ENCODE assay signal across 8 mouse cellular contexts in the genomic region with DNA sequence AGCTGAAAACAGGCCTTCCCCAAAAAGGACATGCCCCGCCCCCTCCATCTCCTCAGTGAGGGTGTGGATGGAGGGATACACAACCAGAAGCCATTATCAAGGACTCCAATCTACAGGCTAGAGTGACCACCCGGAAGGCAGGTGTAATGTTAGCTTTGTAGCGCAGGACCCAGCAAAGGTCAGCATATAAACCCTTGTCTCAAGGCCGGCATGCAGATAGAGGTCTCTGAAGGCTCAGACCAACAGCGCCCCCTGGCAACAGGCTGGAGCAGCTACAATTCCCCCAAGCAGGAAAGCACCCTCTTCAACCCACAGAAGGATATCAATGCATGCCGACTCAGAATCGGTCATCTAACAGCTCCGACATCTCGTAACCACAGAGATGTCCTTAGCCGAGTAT.
DNase-seq lines count a peak whose midpoint lies in the region; ATAC-seq and TF ChIP-seq lines count a peak whose summit lies in the region.

No protein-coding gene starts in this region.

- H3K27me3 ChIP-seq in forebrain, embryonic 11.5 days (ENCODE audit: control insufficient read depth, insufficient read depth, low read length), result no peaks in the 10 kb centered on the region
- no peaks in the 10 kb centered on the region for H3K27me3 ChIP-seq in forebrain, embryonic 12.5 days
- H3K27me3 ChIP-seq in thymus, adult 2 months (ENCODE audit: control insufficient read depth, insufficient read depth, low read length), result no peaks in the 10 kb centered on the region
- H3K27me3 ChIP-seq in kidney, embryonic 14.5 days (ENCODE audit: control insufficient read depth, insufficient read depth, low read length), result no peaks in the 10 kb centered on the region
- no peaks in the 10 kb centered on the region for H3K27me3 ChIP-seq in testis, adult 2 months (ENCODE audit: control insufficient read depth, insufficient read depth, low read length)

- no peak overlapping the region for H3K4me2 ChIP-seq in forebrain, embryonic 11.5 days (ENCODE audit: low read depth, low read length, severe bottlenecking)
- no peak overlapping the region for H3K4me2 ChIP-seq in forebrain, embryonic 12.5 days
- no peak overlapping the region for H3K4me2 ChIP-seq in kidney, embryonic 14.5 days (replicated peaks; ENCODE audit: low read depth, low read length)

- no peak overlapping the region for H3K27ac ChIP-seq in forebrain, embryonic 11.5 days (ENCODE audit: low read depth, low read length)
- H3K27ac ChIP-seq in forebrain, embryonic 12.5 days, result no peak overlapping the region
- no peak overlapping the region for H3K27ac ChIP-seq in thymus, adult 2 months (ENCODE audit: control insufficient read depth, insufficient read depth, low read length)
- no peak overlapping the region for H3K27ac ChIP-seq in kidney, embryonic 14.5 days (ENCODE audit: low read depth, low read length)
- H3K27ac ChIP-seq in testis, adult 2 months (ENCODE audit: control insufficient read depth, insufficient read depth, low read depth, low read length), result no peak overlapping the region

- TF ChIP-seq POLR2A in thymus, adult 2 months (IDR thresholded peaks at IDR 0.05; ENCODE audit: control insufficient read depth, extremely low read depth, insufficient read depth, low read length, poor library complexity), result no peak
- no peak for TF ChIP-seq POLR2A in testis, adult 2 months (IDR thresholded peaks at IDR 0.05; ENCODE audit: control insufficient read depth, low read depth, low read length)

- peak; percentile 67; the same call in 1 of the 2 replicates for TF ChIP-seq CTCF in thymus, adult 2 months (IDR thresholded peaks at IDR 0.05; ENCODE audit: borderline replicate concordance, control insufficient read depth, extremely low read depth, insufficient read depth, low read length, poor library complexity)
- TF ChIP-seq CTCF in testis, adult 2 months (IDR thresholded peaks at IDR 0.05; ENCODE audit: control insufficient read depth, insufficient read depth, insufficient replicate concordance, low read depth, low read length), result peak; percentile 71; the same call in 1 of the 2 replicates

- peak; percentile 74 for DNase-seq in forebrain, embryonic 11.5 days (ENCODE audit: low spot score)
- DNase-seq in thymus, adult 2 months, result peak; percentile 30
- DNase-seq in thymus, adult 18-20 months, result no peak
- peak; percentile 49 to 60 for DNase-seq in cerebellum, postnatal 36 days
- DNase-seq in lung, postnatal 4 days, result peak; percentile 59 to 72

- H3K9ac ChIP-seq in forebrain, embryonic 11.5 days (ENCODE audit: low read length), result no peak overlapping the region
- H3K9ac ChIP-seq in forebrain, embryonic 12.5 days, result no peak overlapping the region
- H3K9ac ChIP-seq in kidney, embryonic 14.5 days (ENCODE audit: low read depth, low read length), result no peak overlapping the region

- no peaks in the 10 kb centered on the region for H3K36me3 ChIP-seq in forebrain, embryonic 11.5 days (ENCODE audit: control insufficient read depth, insufficient read depth, low read length)
- H3K36me3 ChIP-seq in forebrain, embryonic 12.5 days (replicated peaks), result no peaks in the 10 kb centered on the region
- H3K36me3 ChIP-seq in thymus, adult 2 months (ENCODE audit: control insufficient read depth, insufficient read depth, low read length), result peaks cover 52% of the 10 kb centered on the region
- H3K36me3 ChIP-seq in kidney, embryonic 14.5 days (ENCODE audit: control insufficient read depth, insufficient read depth, low read length), result no peaks in the 10 kb centered on the region
- H3K36me3 ChIP-seq in testis, adult 2 months (ENCODE audit: control insufficient read depth, insufficient read depth, low read length), result no peaks in the 10 kb centered on the region

- H3K4me3 ChIP-seq in forebrain, embryonic 11.5 days (ENCODE audit: low read depth, low read length), result no peak overlapping the region
- no peak overlapping the region for H3K4me3 ChIP-seq in forebrain, embryonic 12.5 days (replicated peaks)
- no peak overlapping the region for H3K4me3 ChIP-seq in thymus, adult 2 months (ENCODE audit: control insufficient read depth, insufficient read depth, low read length)
- H3K4me3 ChIP-seq in kidney, embryonic 14.5 days (ENCODE audit: low read length), result no peak overlapping the region
- H3K4me3 ChIP-seq in testis, adult 2 months (ENCODE audit: control insufficient read depth, low read depth, low read length), result no peak overlapping the region

- H3K9me3 ChIP-seq in forebrain, embryonic 11.5 days (ENCODE audit: control insufficient read depth, low read length), result no peaks in the 10 kb centered on the region
- no peaks in the 10 kb centered on the region for H3K9me3 ChIP-seq in forebrain, embryonic 12.5 days
- H3K9me3 ChIP-seq in kidney, embryonic 14.5 days (ENCODE audit: control insufficient read depth, low read length), result no peaks in the 10 kb centered on the region

- 76% methylated on average over 10 of the region's 10 CpGs for WGBS in forebrain, embryonic 11.5 days
- WGBS in forebrain, embryonic 12.5 days, result 73% methylated on average over 10 of the region's 10 CpGs
- 84% methylated on average over 10 of the region's 10 CpGs for WGBS in thymus, adult 2 months
- WGBS in kidney, embryonic 14.5 days, result 53% methylated on average over 10 of the region's 10 CpGs

- ATAC-seq in forebrain, embryonic 11.5 days (replicated peaks; ENCODE audit: low FRiP score), result no peak
- ATAC-seq in forebrain, embryonic 12.5 days (ENCODE audit: low FRiP score), result no peak
- 0 out of 2 replicates have a peak, but pooled peaks have one; percentile 60 for ATAC-seq in kidney, embryonic 14.5 days (ENCODE audit: low FRiP score, low TSS enrichment)

- H3K4me1 ChIP-seq in forebrain, embryonic 11.5 days (replicated peaks; ENCODE audit: control insufficient read depth, insufficient read depth, low read length), result 0 out of 2 replicates have a peak, but pooled peaks cover 3% of the 10 kb centered on the region
- peaks cover 12% of the 10 kb centered on the region for H3K4me1 ChIP-seq in forebrain, embryonic 12.5 days
- H3K4me1 ChIP-seq in thymus, adult 2 months (replicated peaks; ENCODE audit: control insufficient read depth, insufficient read depth, low read length), result no peaks in the 10 kb centered on the region
- H3K4me1 ChIP-seq in kidney, embryonic 14.5 days (ENCODE audit: control insufficient read depth, insufficient read depth, low read length), result peaks cover 5% of the 10 kb centered on the region; the same call in 1 of the 2 replicates
- no peaks in the 10 kb centered on the region for H3K4me1 ChIP-seq in testis, adult 2 months (ENCODE audit: control insufficient read depth, insufficient read depth, low read length)

Comparison
In these comparisons a context has a peak if more than half of its experiments do, and no peak if none do; other contexts are left out.
1. DNase-seq: peak in forebrain, embryonic 11.5 days (single experiment), thymus, adult 2 months (single experiment), cerebellum, postnatal 36 days (2 of 2) and lung, postnatal 4 days (2 of 2); none in thymus, adult 18-20 months (0 of 2).